Mouse (Mus musculus): ENCODE measurements around the gene Icosl. TPM values are rescaled to one million over a fixed set of nuclear protein-coding genes. Genes with fewer than 3 reads are reported as not detected.

Gene Icosl
- total and polyA plus RNA-seq, 3 experiments, result not detected

GRCm38 (mm10) chr10:78078276-78078675, 9.2 kb downstream of the Icosl start:
- Histone ChIP-seq H3K79me2 (ENCODE audit: control insufficient read depth, insufficient read depth, low read length, poor library complexity) (no peaks in the 10 kb centered on the region), H3K9me3 (replicated peaks; ENCODE audit: insufficient read depth, low read length) (no peaks in the 10 kb centered on the region), H3K4me3 (ENCODE audit: control insufficient read depth in 1 of 2, insufficient read depth in 1 of 2, low read depth in 2 of 2, low read length in 2 of 2) (no peak overlapping the region), H3K36me3 (ENCODE audit: control insufficient read depth in 1 of 2, insufficient read depth in 2 of 2, low read length in 2 of 2) (no peaks in the 10 kb centered on the region), H3K27ac (ENCODE audit: control insufficient read depth, low read depth, low read length) (no peak overlapping the region), H3K27me3 (ENCODE audit: control insufficient read depth in 1 of 2, insufficient read depth in 2 of 2, low read length in 2 of 2) (peaks cover 3 to 12% of the 10 kb centered on the region in 2 experiments), H3K9ac (ENCODE audit: control insufficient read depth, low read depth, low read length, poor library complexity, severe bottlenecking) (no peak overlapping the region), H3K4me1 (ENCODE audit: control insufficient read depth in 1 of 2, insufficient read depth in 2 of 2, low read length in 2 of 2) (no peaks in the 10 kb centered on the region)
- TF ChIP-seq ZMIZ1 (IDR thresholded peaks at IDR 0.05; ENCODE audit: low read depth, low read length) (no peak), GATA1 (IDR thresholded peaks at IDR 0.05; ENCODE audit: low read depth, low read length) (no peak), ZNF384 (IDR thresholded peaks at IDR 0.05; ENCODE audit: low read depth, low read length) (no peak), JUND (IDR thresholded peaks at IDR 0.05; ENCODE audit: low read depth, low read length) (no peak), MAX (IDR thresholded peaks at IDR 0.05; ENCODE audit: low read length) (no peak), POLR2AphosphoS5 (IDR thresholded peaks at IDR 0.05; ENCODE audit: borderline replicate concordance, low read depth, low read length) (no peak), RAD21 (IDR thresholded peaks at IDR 0.05; ENCODE audit: low read depth, low read length) (no peak), MEF2A (IDR thresholded peaks at IDR 0.05; ENCODE audit: extremely low read depth, insufficient replicate concordance, low read depth, low read length, poor library complexity, severe bottlenecking) (no peak), POLR2AphosphoS2 (IDR thresholded peaks at IDR 0.05; ENCODE audit: low read length) (no peak), EP300 (IDR thresholded peaks at IDR 0.05; ENCODE audit: low read depth in 1 of 2, low read length in 2 of 2) (no peak), MYC (IDR thresholded peaks at IDR 0.05; ENCODE audit: low read depth, low read length) (no peak), USF1 (IDR thresholded peaks at IDR 0.05; ENCODE audit: low read depth, low read length) (no peak)
- no peak for DNase-seq (ENCODE audit: low read depth, low spot score)

- no peak for TF ChIP-seq E2F4 (IDR thresholded peaks at IDR 0.05; ENCODE audit: borderline replicate concordance, low read depth, low read length)
- no peak for TF ChIP-seq ZKSCAN1 (IDR thresholded peaks at IDR 0.05; ENCODE audit: low read depth, low read length)
- no peak for TF ChIP-seq POLR2AphosphoS2 (IDR thresholded peaks at IDR 0.05; ENCODE audit: low read length)
- no peak for TF ChIP-seq MAZ (IDR thresholded peaks at IDR 0.05; ENCODE audit: low read depth, low read length)
- no peak for TF ChIP-seq ELF1 (IDR thresholded peaks at IDR 0.05; ENCODE audit: low read depth, low read length)
- TF ChIP-seq USF1 (IDR thresholded peaks at IDR 0.05; ENCODE audit: low read depth, low read length), result no peak
- TF ChIP-seq ETS1 (IDR thresholded peaks at IDR 0.05; ENCODE audit: low read depth, low read length), result no peak
- no peak for TF ChIP-seq GATA1 (IDR thresholded peaks at IDR 0.05; ENCODE audit: low read depth, low read length)
- no peak for TF ChIP-seq NRF1 (IDR thresholded peaks at IDR 0.05; ENCODE audit: insufficient read depth, low read depth, low read length, poor library complexity, severe bottlenecking)
- TF ChIP-seq MYB (IDR thresholded peaks at IDR 0.05; ENCODE audit: low read depth, low read length), result no peak
- TF ChIP-seq MEF2A (IDR thresholded peaks at IDR 0.05; ENCODE audit: extremely low read depth, insufficient replicate concordance, low read depth, low read length, poor library complexity, severe bottlenecking), result no peak
- TF ChIP-seq ZNF384 (IDR thresholded peaks at IDR 0.05; ENCODE audit: low read depth, low read length), result no peak
- no peak for TF ChIP-seq JUND (IDR thresholded peaks at IDR 0.05; ENCODE audit: low read depth, low read length)
- TF ChIP-seq ZMIZ1 (IDR thresholded peaks at IDR 0.05; ENCODE audit: low read depth, low read length), result no peak
- TF ChIP-seq ZC3H11A (IDR thresholded peaks at IDR 0.05; ENCODE audit: low read depth, low read length), result no peak
- Histone ChIP-seq H3K27me3 (ENCODE audit: control insufficient read depth in 1 of 2, insufficient read depth in 2 of 2, low read length in 2 of 2) (peaks cover 3 to 12% of the 10 kb centered on the region in 2 experiments), H3K9ac (ENCODE audit: control insufficient read depth, low read depth, low read length, poor library complexity, severe bottlenecking) (no peak overlapping the region), H3K4me3 (ENCODE audit: control insufficient read depth in 1 of 2, insufficient read depth in 1 of 2, low read depth in 2 of 2, low read length in 2 of 2) (no peak overlapping the region), H3K79me2 (ENCODE audit: control insufficient read depth, insufficient read depth, low read length, poor library complexity) (no peaks in the 10 kb centered on the region), H3K9me3 (replicated peaks; ENCODE audit: insufficient read depth, low read length) (no peaks in the 10 kb centered on the region), H3K4me1 (ENCODE audit: control insufficient read depth in 1 of 2, insufficient read depth in 2 of 2, low read length in 2 of 2) (no peaks in the 10 kb centered on the region), H3K36me3 (ENCODE audit: control insufficient read depth in 1 of 2, insufficient read depth in 2 of 2, low read length in 2 of 2) (no peaks in the 10 kb centered on the region), H3K27ac (ENCODE audit: control insufficient read depth, low read depth, low read length) (no peak overlapping the region)
- no peak for DNase-seq (ENCODE audit: low read depth, low spot score)
Observed at GRCm38 (mm10) chr10:78079955-78080591, 11.0 kb downstream of the Icosl start.

Data from MEL (cell line).